Mouse (Mus musculus): Measurements from ENCODE around the gene Defb28. TPM values are rescaled to one million over a fixed set of nuclear protein-coding genes. Genes with fewer than 3 reads are reported as not detected.

Gene Defb28
- total RNA-seq (2014; rRNA removed) = not detected in 2 replicates
- polyA plus RNA-seq (2012; rRNA removed) = not detected in 2 replicates

DNA sequence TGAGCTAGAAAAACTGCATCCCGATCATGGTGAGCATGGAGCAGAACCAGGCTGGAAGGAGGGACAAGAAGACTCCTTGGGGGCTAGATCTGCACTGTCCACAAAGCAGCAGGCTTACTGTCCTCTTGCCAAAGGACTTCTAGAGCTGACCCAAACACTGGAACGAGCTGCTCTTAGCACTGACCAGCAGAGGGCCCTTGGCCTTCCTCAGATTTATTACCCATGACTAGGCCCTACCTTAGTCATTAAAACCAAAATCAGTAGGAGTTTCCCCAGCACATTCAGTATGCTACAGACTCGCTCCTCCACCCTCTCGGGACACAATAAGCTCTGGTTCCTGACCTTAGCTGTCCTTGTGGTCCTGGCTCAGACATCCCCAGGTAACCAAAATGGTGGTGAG lies at the start of gene Defb28:
Gene Defb28, plus strand, starts transcription at position 275 of the 400 bp plus-strand sequence.
- no peak for DNase-seq (ENCODE audit: extremely low read depth, low read depth, low spot score)
- 80% methylated on average over 4 of the region's 4 CpGs for WGBS
- no peak within 1 kb of the TSS for H3K4me3 ChIP-seq (ENCODE audit: insufficient read depth, low read depth, low read length)
- H3K27ac ChIP-seq (replicated peaks; ENCODE audit: insufficient read depth, low read depth, low read length) = no peak within 1 kb of the TSS
- H3K4me1 ChIP-seq (ENCODE audit: control insufficient read depth, insufficient read depth, low read length) = no peaks in the 10 kb centered on the region
- H3K27me3 ChIP-seq (ENCODE audit: control insufficient read depth, insufficient read depth, low read length) = no peaks in the 10 kb centered on the region
- H3K9ac ChIP-seq (ENCODE audit: low read depth, low read length) = no peak within 1 kb of the TSS
- no peaks in the 10 kb centered on the region for H3K79me2 ChIP-seq (ENCODE audit: control insufficient read depth, insufficient read depth, low read length)
- H3K36me3 ChIP-seq (ENCODE audit: control insufficient read depth, insufficient read depth, low read length) = no peaks in the 10 kb centered on the region
- TF ChIP-seq CTCF (IDR thresholded peaks at IDR 0.05; ENCODE audit: low read depth, low read length) = no peak
- no peak for TF ChIP-seq POLR2A (IDR thresholded peaks at IDR 0.05; ENCODE audit: extremely low read depth, insufficient read depth, low read length)

DNA sequence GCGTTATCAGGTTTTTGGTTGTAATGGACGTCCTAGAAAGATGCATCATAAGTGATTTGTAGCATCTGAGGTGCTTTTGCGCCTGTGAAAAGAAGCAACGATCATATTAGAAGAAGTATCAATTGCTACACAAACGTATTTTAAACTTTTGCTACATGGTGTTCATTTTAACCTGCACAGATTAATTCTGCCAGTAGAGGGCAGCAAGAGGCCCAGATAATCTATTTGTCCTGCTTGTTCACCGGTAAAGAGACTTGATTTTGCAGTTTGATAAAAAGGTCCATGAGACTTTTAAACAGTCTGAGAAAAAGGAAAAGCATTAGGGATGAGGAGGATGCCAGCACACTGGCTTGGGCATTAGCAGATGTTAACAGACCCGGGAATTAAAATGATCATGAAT lies 47.1 kb upstream of the Defb28 start:
- H3K79me2 ChIP-seq (ENCODE audit: control insufficient read depth, insufficient read depth, low read length) = no peaks in the 10 kb centered on the region
- no peak overlapping the region for H3K27ac ChIP-seq (replicated peaks; ENCODE audit: insufficient read depth, low read depth, low read length)
- TF ChIP-seq POLR2A (IDR thresholded peaks at IDR 0.05; ENCODE audit: extremely low read depth, insufficient read depth, low read length) (no peak), CTCF (IDR thresholded peaks at IDR 0.05; ENCODE audit: low read depth, low read length) (peak; percentile 43)
- WGBS = 26% methylated on average over 7 of the region's 7 CpGs
- peak; percentile 26 for DNase-seq (ENCODE audit: extremely low read depth, low read depth, low spot score)
- H3K27me3 ChIP-seq (ENCODE audit: control insufficient read depth, insufficient read depth, low read length) = no peaks in the 10 kb centered on the region
- H3K9ac ChIP-seq (ENCODE audit: low read depth, low read length) = no peak overlapping the region
- no peaks in the 10 kb centered on the region for H3K4me1 ChIP-seq (ENCODE audit: control insufficient read depth, insufficient read depth, low read length)
- H3K4me3 ChIP-seq (ENCODE audit: insufficient read depth, low read depth, low read length) = no peak overlapping the region
- H3K36me3 ChIP-seq (ENCODE audit: control insufficient read depth, insufficient read depth, low read length) = no peaks in the 10 kb centered on the region

DNA sequence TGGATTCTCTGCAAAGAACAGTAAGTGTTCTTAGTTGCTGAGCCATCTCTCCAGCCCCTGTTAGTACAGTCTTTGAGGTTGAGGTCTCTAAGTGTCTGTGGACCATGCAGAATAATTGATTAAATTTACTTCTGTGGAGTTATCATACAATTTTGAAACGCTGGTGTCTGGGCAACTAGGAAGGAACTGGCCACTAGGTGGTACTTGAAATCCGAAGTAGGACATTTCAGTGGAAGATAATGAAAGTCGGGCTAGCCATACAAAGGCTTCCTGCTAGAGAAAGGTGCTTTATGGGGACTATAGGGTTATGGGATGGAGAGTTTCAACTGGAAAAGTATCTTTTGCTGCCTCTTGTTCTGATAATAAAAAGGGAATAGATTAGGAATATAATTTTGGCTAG lies 45.6 kb upstream of the Defb28 start:
- H3K79me2 ChIP-seq (ENCODE audit: control insufficient read depth, insufficient read depth, low read length) = no peaks in the 10 kb centered on the region
- H3K27me3 ChIP-seq (ENCODE audit: control insufficient read depth, insufficient read depth, low read length) = no peaks in the 10 kb centered on the region
- H3K9ac ChIP-seq (ENCODE audit: low read depth, low read length) = no peak overlapping the region
- 28% methylated on average over 3 of the region's 3 CpGs for WGBS
- no peak overlapping the region for H3K4me3 ChIP-seq (ENCODE audit: insufficient read depth, low read depth, low read length)
- peak; percentile 2 for DNase-seq (ENCODE audit: extremely low read depth, low read depth, low spot score)
- no peaks in the 10 kb centered on the region for H3K36me3 ChIP-seq (ENCODE audit: control insufficient read depth, insufficient read depth, low read length)
- no peak overlapping the region for H3K27ac ChIP-seq (replicated peaks; ENCODE audit: insufficient read depth, low read depth, low read length)
- TF ChIP-seq POLR2A (IDR thresholded peaks at IDR 0.05; ENCODE audit: extremely low read depth, insufficient read depth, low read length) = no peak
- no peak for TF ChIP-seq CTCF (IDR thresholded peaks at IDR 0.05; ENCODE audit: low read depth, low read length)
- no peaks in the 10 kb centered on the region for H3K4me1 ChIP-seq (ENCODE audit: control insufficient read depth, insufficient read depth, low read length)

DNA sequence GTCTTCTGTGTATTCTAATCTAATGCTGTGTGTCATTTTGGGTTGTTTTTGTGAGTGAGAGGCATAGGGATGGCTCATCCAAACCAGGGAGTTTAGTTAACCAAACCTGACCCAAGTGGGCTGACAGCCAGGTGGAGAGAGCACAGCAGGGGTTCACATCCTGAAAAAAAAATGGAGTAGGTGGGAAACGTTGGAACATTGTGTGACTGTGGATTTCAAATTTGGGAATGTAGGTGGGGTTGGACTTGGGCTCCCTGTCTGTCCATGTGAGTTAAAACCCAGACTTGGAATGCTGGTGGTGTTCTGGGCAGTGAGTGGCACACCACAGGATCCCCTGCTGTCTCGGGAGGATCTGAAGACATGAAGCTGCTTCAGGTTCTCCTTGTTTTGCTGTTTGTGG lies 41.3 kb upstream of the Defb28 start, which contains the start of gene Defb20:
Gene Defb20, plus strand, starts transcription at position 301 of the 400 bp plus-strand sequence.
- Histone ChIP-seq H3K27ac (replicated peaks; ENCODE audit: insufficient read depth, low read depth, low read length) (no peak within 1 kb of the TSS), H3K4me3 (ENCODE audit: insufficient read depth, low read depth, low read length) (no peak within 1 kb of the TSS), H3K79me2 (ENCODE audit: control insufficient read depth, insufficient read depth, low read length) (no peaks in the 10 kb centered on the region), H3K36me3 (ENCODE audit: control insufficient read depth, insufficient read depth, low read length) (no peaks in the 10 kb centered on the region), H3K27me3 (ENCODE audit: control insufficient read depth, insufficient read depth, low read length) (no peaks in the 10 kb centered on the region), H3K4me1 (ENCODE audit: control insufficient read depth, insufficient read depth, low read length) (no peaks in the 10 kb centered on the region), H3K9ac (ENCODE audit: low read depth, low read length) (no peak within 1 kb of the TSS)
- 56% methylated on average over 2 of the region's 2 CpGs for WGBS
- TF ChIP-seq CTCF (IDR thresholded peaks at IDR 0.05; ENCODE audit: low read depth, low read length) = no peak
- no peak for TF ChIP-seq POLR2A (IDR thresholded peaks at IDR 0.05; ENCODE audit: extremely low read depth, insufficient read depth, low read length)
- no peak for DNase-seq (ENCODE audit: extremely low read depth, low read depth, low spot score)

DNA sequence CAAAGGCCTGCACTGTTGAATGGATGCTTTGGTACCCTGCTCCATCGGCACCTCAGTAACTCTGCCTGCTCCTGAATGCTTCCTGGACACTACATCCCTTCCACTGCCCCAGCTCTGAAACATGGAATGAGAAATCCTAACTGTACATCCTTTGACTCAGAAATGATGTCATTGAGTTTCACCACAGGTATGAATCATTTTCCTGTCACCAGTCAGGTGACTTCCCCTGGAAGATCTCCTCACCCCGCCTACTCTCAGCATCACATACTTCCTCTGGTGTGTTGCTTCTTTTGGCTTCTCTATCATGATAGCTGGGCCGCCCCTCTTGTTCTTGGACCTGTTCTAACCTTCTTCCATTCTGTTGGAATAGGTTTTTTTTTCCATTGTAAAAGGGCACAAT lies 37.2 kb upstream of the Defb28 start:
- no peaks in the 10 kb centered on the region for H3K36me3 ChIP-seq (ENCODE audit: control insufficient read depth, insufficient read depth, low read length)
- no peak for DNase-seq (ENCODE audit: extremely low read depth, low read depth, low spot score)
- no peak overlapping the region for H3K4me3 ChIP-seq (ENCODE audit: insufficient read depth, low read depth, low read length)
- no peaks in the 10 kb centered on the region for H3K4me1 ChIP-seq (ENCODE audit: control insufficient read depth, insufficient read depth, low read length)
- no peak overlapping the region for H3K27ac ChIP-seq (replicated peaks; ENCODE audit: insufficient read depth, low read depth, low read length)
- 82% methylated on average over 3 of the region's 3 CpGs for WGBS
- H3K9ac ChIP-seq (ENCODE audit: low read depth, low read length) = no peak overlapping the region
- H3K79me2 ChIP-seq (ENCODE audit: control insufficient read depth, insufficient read depth, low read length) = no peaks in the 10 kb centered on the region
- H3K27me3 ChIP-seq (ENCODE audit: control insufficient read depth, insufficient read depth, low read length) = no peaks in the 10 kb centered on the region
- TF ChIP-seq CTCF (IDR thresholded peaks at IDR 0.05; ENCODE audit: low read depth, low read length) = no peak
- TF ChIP-seq POLR2A (IDR thresholded peaks at IDR 0.05; ENCODE audit: extremely low read depth, insufficient read depth, low read length) = no peak

DNA sequence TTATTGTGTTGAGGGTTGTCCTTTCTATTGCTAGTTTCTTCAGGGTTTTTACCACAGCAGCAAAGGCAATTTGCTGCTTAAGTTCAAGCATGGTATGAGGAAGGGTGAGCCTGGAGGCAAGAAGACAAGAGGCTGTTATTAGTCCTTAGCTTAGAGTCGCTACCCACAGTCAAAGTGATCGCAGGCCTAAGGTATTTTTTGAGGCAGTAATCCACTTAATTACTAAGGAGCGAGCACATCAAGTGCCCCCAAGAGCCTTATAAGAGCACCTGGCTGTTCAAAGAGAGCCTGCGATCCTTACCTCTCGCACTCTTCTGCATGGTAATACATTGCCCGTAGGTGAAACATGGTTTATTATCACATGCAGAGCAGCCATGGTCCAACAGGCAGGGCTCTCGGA lies 36.3 kb upstream of the Defb28 start:
- 92% methylated on average over 7 of the region's 7 CpGs for WGBS
- no peak overlapping the region for H3K9ac ChIP-seq (ENCODE audit: low read depth, low read length)
- no peaks in the 10 kb centered on the region for H3K27me3 ChIP-seq (ENCODE audit: control insufficient read depth, insufficient read depth, low read length)

More for the DNA sequence above, 36.3 kb upstream of the Defb28 start:
- Histone ChIP-seq H3K4me3 (ENCODE audit: insufficient read depth, low read depth, low read length) (no peak overlapping the region), H3K79me2 (ENCODE audit: control insufficient read depth, insufficient read depth, low read length) (no peaks in the 10 kb centered on the region), H3K4me1 (ENCODE audit: control insufficient read depth, insufficient read depth, low read length) (no peaks in the 10 kb centered on the region), H3K27ac (replicated peaks; ENCODE audit: insufficient read depth, low read depth, low read length) (no peak overlapping the region), H3K36me3 (ENCODE audit: control insufficient read depth, insufficient read depth, low read length) (no peaks in the 10 kb centered on the region)
- TF ChIP-seq CTCF (IDR thresholded peaks at IDR 0.05; ENCODE audit: low read depth, low read length) = no peak
- TF ChIP-seq POLR2A (IDR thresholded peaks at IDR 0.05; ENCODE audit: extremely low read depth, insufficient read depth, low read length) = no peak
- DNase-seq (ENCODE audit: extremely low read depth, low read depth, low spot score) = no peak
